Mouse (Mus musculus): ENCODE measurements around the gene Efemp1. TPM values are rescaled to one million over a fixed set of nuclear protein-coding genes. Genes with fewer than 3 reads are reported as not detected.

The Efemp1 gene
- polyA plus RNA-seq, 1 experiment from 2014 or later, result 11.2 TPM

GRCm38 (mm10) chr11:28852361-28852919 lies 564 bp upstream of the Efemp1 start:
- H3K4me2 ChIP-seq (ENCODE audit: low read depth, low read length), result peak overlapping the region; percentile 90; the same call in 1 of the 2 replicates
- 0 out of 2 replicates have a peak, but pooled peaks cover 5% of the 10 kb centered on the region for H3K4me1 ChIP-seq (ENCODE audit: control insufficient read depth, insufficient read depth, low read length)
- 26% methylated on average over 6 of the region's 6 CpGs for WGBS
- H3K4me3 ChIP-seq (ENCODE audit: low read length), result no peak overlapping the region
- ATAC-seq, result 0 out of 2 replicates have a peak, but pooled peaks have one; percentile 21
- no peak overlapping the region for H3K9ac ChIP-seq (ENCODE audit: low read depth, low read length)
- H3K36me3 ChIP-seq (ENCODE audit: control insufficient read depth, insufficient read depth, low read length), result no peaks in the 10 kb centered on the region
- H3K9me3 ChIP-seq (ENCODE audit: control insufficient read depth, low read length), result no peaks in the 10 kb centered on the region
- no peaks in the 10 kb centered on the region for H3K27me3 ChIP-seq (replicated peaks; ENCODE audit: control insufficient read depth, insufficient read depth, low read length)
- H3K27ac ChIP-seq (ENCODE audit: low read length), result no peak overlapping the region

GRCm38 (mm10) chr11:28859125-28859524 lies 6.1 kb downstream of the Efemp1 start:
- no peak overlapping the region for H3K4me2 ChIP-seq (ENCODE audit: low read depth, low read length)
- no peak for ATAC-seq
- H3K27me3 ChIP-seq (replicated peaks; ENCODE audit: control insufficient read depth, insufficient read depth, low read length), result no peaks in the 10 kb centered on the region
- no peaks in the 10 kb centered on the region for H3K4me1 ChIP-seq (ENCODE audit: control insufficient read depth, insufficient read depth, low read length)
- no peak overlapping the region for H3K4me3 ChIP-seq (ENCODE audit: low read length)
- no peaks in the 10 kb centered on the region for H3K9me3 ChIP-seq (ENCODE audit: control insufficient read depth, low read length)
- no peak overlapping the region for H3K9ac ChIP-seq (ENCODE audit: low read depth, low read length)
- no peak overlapping the region for H3K27ac ChIP-seq (ENCODE audit: low read length)
- no peaks in the 10 kb centered on the region for H3K36me3 ChIP-seq (ENCODE audit: control insufficient read depth, insufficient read depth, low read length)

GRCm38 (mm10) chr11:28869129-28869528 lies 16.1 kb downstream of the Efemp1 start:
- Histone ChIP-seq H3K4me3 (ENCODE audit: low read length) (no peak overlapping the region), H3K9ac (ENCODE audit: low read depth, low read length) (no peak overlapping the region), H3K9me3 (ENCODE audit: control insufficient read depth, low read length) (no peaks in the 10 kb centered on the region), H3K27me3 (replicated peaks; ENCODE audit: control insufficient read depth, insufficient read depth, low read length) (no peaks in the 10 kb centered on the region), H3K4me2 (ENCODE audit: low read depth, low read length) (no peak overlapping the region), H3K36me3 (ENCODE audit: control insufficient read depth, insufficient read depth, low read length) (no peaks in the 10 kb centered on the region), H3K4me1 (ENCODE audit: control insufficient read depth, insufficient read depth, low read length) (no peaks in the 10 kb centered on the region), H3K27ac (ENCODE audit: low read length) (no peak overlapping the region)
- WGBS, result 73% methylated on average over 2 of the region's 2 CpGs
- no peak for ATAC-seq

GRCm38 (mm10) chr11:28881381-28881976 lies 28.5 kb downstream of the Efemp1 start:
- Histone ChIP-seq H3K36me3 (ENCODE audit: control insufficient read depth, insufficient read depth, low read length) (no peaks in the 10 kb centered on the region), H3K4me1 (ENCODE audit: control insufficient read depth, insufficient read depth, low read length) (no peaks in the 10 kb centered on the region), H3K9ac (ENCODE audit: low read depth, low read length) (no peak overlapping the region), H3K9me3 (ENCODE audit: control insufficient read depth, low read length) (no peaks in the 10 kb centered on the region), H3K27ac (ENCODE audit: low read length) (no peak overlapping the region), H3K27me3 (replicated peaks; ENCODE audit: control insufficient read depth, insufficient read depth, low read length) (no peaks in the 10 kb centered on the region), H3K4me2 (ENCODE audit: low read depth, low read length) (no peak overlapping the region), H3K4me3 (ENCODE audit: low read length) (no peak overlapping the region)
- WGBS, result 82% methylated on average over 2 of the region's 2 CpGs
- no peak for ATAC-seq

- H3K4me2 ChIP-seq (ENCODE audit: low read depth, low read length), result no peak overlapping the region
- H3K4me3 ChIP-seq (ENCODE audit: low read length), result no peak overlapping the region
- no peak overlapping the region for H3K9ac ChIP-seq (ENCODE audit: low read depth, low read length)
- H3K4me1 ChIP-seq (ENCODE audit: control insufficient read depth, insufficient read depth, low read length), result no peaks in the 10 kb centered on the region
- H3K9me3 ChIP-seq (ENCODE audit: control insufficient read depth, low read length), result no peaks in the 10 kb centered on the region
- H3K36me3 ChIP-seq (ENCODE audit: control insufficient read depth, insufficient read depth, low read length), result no peaks in the 10 kb centered on the region
- 57% methylated on average over 4 of the region's 4 CpGs for whole genome bisulfite sequencing
- H3K27ac ChIP-seq (ENCODE audit: low read length), result no peak overlapping the region
- no peaks in the 10 kb centered on the region for H3K27me3 ChIP-seq (replicated peaks; ENCODE audit: control insufficient read depth, insufficient read depth, low read length)
- ATAC-seq, result no peak
These were observed 30.1 kb downstream of the Efemp1 start for GRCm38 (mm10) chr11:28883106-28883505.

GRCm38 (mm10) chr11:28889538-28889937 lies 36.5 kb downstream of the Efemp1 start:
- 89% methylated on average over 1 of the region's 1 CpGs for WGBS
- no peak overlapping the region for H3K4me3 ChIP-seq (ENCODE audit: low read length)
- H3K27me3 ChIP-seq (replicated peaks; ENCODE audit: control insufficient read depth, insufficient read depth, low read length), result no peaks in the 10 kb centered on the region
- H3K4me1 ChIP-seq (ENCODE audit: control insufficient read depth, insufficient read depth, low read length), result no peaks in the 10 kb centered on the region
- no peaks in the 10 kb centered on the region for H3K36me3 ChIP-seq (ENCODE audit: control insufficient read depth, insufficient read depth, low read length)
- no peak overlapping the region for H3K9ac ChIP-seq (ENCODE audit: low read depth, low read length)
- H3K9me3 ChIP-seq (ENCODE audit: control insufficient read depth, low read length), result no peaks in the 10 kb centered on the region
- no peak for ATAC-seq
- no peak overlapping the region for H3K4me2 ChIP-seq (ENCODE audit: low read depth, low read length)
- H3K27ac ChIP-seq (ENCODE audit: low read length), result no peak overlapping the region

GRCm38 (mm10) chr11:28891515-28891914 lies 38.5 kb downstream of the Efemp1 start:
- ATAC-seq, result no peak
- H3K4me3 ChIP-seq (ENCODE audit: low read length), result no peak overlapping the region
- H3K27ac ChIP-seq (ENCODE audit: low read length), result no peak overlapping the region
- H3K4me1 ChIP-seq (ENCODE audit: control insufficient read depth, insufficient read depth, low read length), result no peaks in the 10 kb centered on the region
- H3K27me3 ChIP-seq (replicated peaks; ENCODE audit: control insufficient read depth, insufficient read depth, low read length), result no peaks in the 10 kb centered on the region
- H3K9ac ChIP-seq (ENCODE audit: low read depth, low read length), result no peak overlapping the region
- no peaks in the 10 kb centered on the region for H3K9me3 ChIP-seq (ENCODE audit: control insufficient read depth, low read length)
- H3K36me3 ChIP-seq (ENCODE audit: control insufficient read depth, insufficient read depth, low read length), result no peaks in the 10 kb centered on the region
- WGBS, result 46% methylated on average over 5 of the region's 5 CpGs
- H3K4me2 ChIP-seq (ENCODE audit: low read depth, low read length), result no peak overlapping the region

- Histone ChIP-seq H3K36me3 (ENCODE audit: control insufficient read depth, insufficient read depth, low read length) (no peaks in the 10 kb centered on the region), H3K9me3 (ENCODE audit: control insufficient read depth, low read length) (no peaks in the 10 kb centered on the region), H3K27me3 (replicated peaks; ENCODE audit: control insufficient read depth, insufficient read depth, low read length) (no peaks in the 10 kb centered on the region), H3K4me2 (ENCODE audit: low read depth, low read length) (no peak overlapping the region), H3K9ac (ENCODE audit: low read depth, low read length) (no peak overlapping the region), H3K4me3 (ENCODE audit: low read length) (no peak overlapping the region), H3K4me1 (ENCODE audit: control insufficient read depth, insufficient read depth, low read length) (no peaks in the 10 kb centered on the region), H3K27ac (ENCODE audit: low read length) (no peak overlapping the region)
- 47% methylated on average over 1 of the region's 1 CpGs for WGBS
- ATAC-seq, result no peak
These were observed 46.4 kb downstream of the Efemp1 start for GRCm38 (mm10) chr11:28899420-28899819.

GRCm38 (mm10) chr11:28904596-28904995 lies 51.6 kb downstream of the Efemp1 start:
- no peak overlapping the region for H3K9ac ChIP-seq (ENCODE audit: low read depth, low read length)
- H3K9me3 ChIP-seq (ENCODE audit: control insufficient read depth, low read length), result no peaks in the 10 kb centered on the region
- H3K36me3 ChIP-seq (ENCODE audit: control insufficient read depth, insufficient read depth, low read length), result no peaks in the 10 kb centered on the region
- WGBS, result 63% methylated on average over 2 of the region's 2 CpGs
- ATAC-seq, result no peak
- H3K4me3 ChIP-seq (ENCODE audit: low read length), result no peak overlapping the region
- H3K27ac ChIP-seq (ENCODE audit: low read length), result no peak overlapping the region
- H3K4me1 ChIP-seq (ENCODE audit: control insufficient read depth, insufficient read depth, low read length), result no peaks in the 10 kb centered on the region
- no peaks in the 10 kb centered on the region for H3K27me3 ChIP-seq (replicated peaks; ENCODE audit: control insufficient read depth, insufficient read depth, low read length)
- H3K4me2 ChIP-seq (ENCODE audit: low read depth, low read length), result no peak overlapping the region

GRCm38 (mm10) chr11:28906288-28906687 lies 53.3 kb downstream of the Efemp1 start:
- no peaks in the 10 kb centered on the region for H3K4me1 ChIP-seq (ENCODE audit: control insufficient read depth, insufficient read depth, low read length)
- ATAC-seq, result no peak
- no peak overlapping the region for H3K4me2 ChIP-seq (ENCODE audit: low read depth, low read length)
- H3K27ac ChIP-seq (ENCODE audit: low read length), result no peak overlapping the region
- H3K4me3 ChIP-seq (ENCODE audit: low read length), result no peak overlapping the region
- WGBS, result 70% methylated on average over 3 of the region's 3 CpGs
- H3K36me3 ChIP-seq (ENCODE audit: control insufficient read depth, insufficient read depth, low read length), result no peaks in the 10 kb centered on the region
- no peaks in the 10 kb centered on the region for H3K27me3 ChIP-seq (replicated peaks; ENCODE audit: control insufficient read depth, insufficient read depth, low read length)
- no peaks in the 10 kb centered on the region for H3K9me3 ChIP-seq (ENCODE audit: control insufficient read depth, low read length)
- H3K9ac ChIP-seq (ENCODE audit: low read depth, low read length), result no peak overlapping the region

Data from intestine, embryonic 16.5 days (tissue).